Mouse (Mus musculus) brain, embryonic 14.5 days (tissue): ENCODE measurements at regions not wholly inside any gene's neighbourhood (a gene's known extent, or its start where the extent isn't known, plus 50 kb on each side); places are given as distances from the start of the nearest gene placed in this dataset.

Source experiments
- CTCF ChIP-seq: fragments of 200-500 bp; IDR thresholded peaks from 2 replicates; pipeline ENCODE4 v1.5.1; 2012; ENCODE audit warnings: inconsistent platforms, mild to moderate bottlenecking, moderate library complexity, borderline replicate concordance; ENCODE audit not compliant: insufficient read depth, insufficient read length; ENCODE audit errors: extremely low read depth
- POLR2A ChIP-seq: fragments of 200-500 bp; IDR thresholded peaks from 2 replicates; pipeline ENCODE4 v1.6.1; 2012; ENCODE audit warnings: mild to moderate bottlenecking, inconsistent platforms, borderline replicate concordance; ENCODE audit not compliant: poor library complexity, insufficient read depth, insufficient read length, severe bottlenecking; ENCODE audit errors: extremely low read depth

- TF ChIP-seq CTCF (no peak), POLR2A (no peak)
Observed at GRCm38 (mm10) chr5:45291752-45292151, 158.3 kb downstream of the Qdpr start.
